Mouse (Mus musculus): ENCODE data around the gene Mob2. TPM values are rescaled to one million over a fixed set of nuclear protein-coding genes. Genes with fewer than 3 reads are reported as not detected.

The Mob2 gene
- 10 to 100 TPM; 61.4 to 67.5 (median 65.3) TPM for polyA plus RNA-seq (2017; shearing (Covaris generic))

DNA sequence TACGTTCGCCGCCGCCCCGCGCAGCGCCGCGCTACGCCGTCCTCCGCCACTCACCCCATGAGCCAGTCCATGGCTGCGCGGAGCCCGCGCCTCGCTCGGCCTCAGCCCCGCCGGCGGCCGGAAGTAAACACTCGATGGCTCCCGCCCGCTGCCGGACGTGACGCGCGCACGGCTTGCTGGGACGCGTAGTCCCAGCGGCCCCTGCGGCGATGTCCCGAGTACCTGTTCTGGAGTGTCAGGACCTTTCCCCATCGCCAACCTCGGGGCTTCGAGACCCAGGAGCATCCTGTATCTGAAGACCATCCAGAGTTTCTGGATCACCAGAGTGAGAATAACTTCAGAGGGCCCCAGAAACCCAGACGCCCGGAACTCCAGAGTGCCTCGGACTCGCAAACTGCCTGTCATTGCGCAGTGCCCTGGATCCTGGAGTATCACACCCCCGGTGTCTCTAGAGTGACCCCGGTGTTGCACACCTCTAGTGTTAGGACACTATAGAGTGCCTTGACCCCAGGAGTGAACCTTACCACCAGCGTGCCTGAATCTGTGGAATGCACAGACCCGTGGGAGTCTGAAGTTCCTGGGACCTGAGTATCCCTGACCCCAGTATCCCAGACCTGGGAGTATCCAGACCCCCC is at the start of gene Mob2:
Gene Mob2 (minus strand): TSS at position 135 of the 635 bp plus-strand sequence.
- peak; percentile 76 for ATAC-seq

DNA sequence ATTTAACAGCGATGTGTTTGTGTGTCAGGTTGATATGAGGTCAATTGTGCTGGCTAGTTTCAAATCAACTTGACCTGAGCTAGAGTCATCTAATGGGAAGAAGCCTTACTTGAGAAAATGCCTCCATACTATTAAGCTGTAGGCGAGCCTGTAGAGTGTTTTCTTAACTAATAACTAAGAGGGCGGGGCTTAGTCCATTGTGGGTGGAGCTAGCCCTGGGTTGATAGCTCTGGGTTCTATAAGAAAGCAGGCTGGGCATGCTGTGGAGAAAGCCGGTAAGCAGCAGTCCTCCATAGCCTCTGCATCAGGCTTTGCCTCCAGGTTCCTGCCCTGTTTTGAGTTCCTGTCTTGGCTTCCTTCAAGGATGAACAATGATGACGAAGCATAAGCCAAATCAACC is 43.9 kb upstream of the Mob2 start:
- no peak for ATAC-seq

DNA sequence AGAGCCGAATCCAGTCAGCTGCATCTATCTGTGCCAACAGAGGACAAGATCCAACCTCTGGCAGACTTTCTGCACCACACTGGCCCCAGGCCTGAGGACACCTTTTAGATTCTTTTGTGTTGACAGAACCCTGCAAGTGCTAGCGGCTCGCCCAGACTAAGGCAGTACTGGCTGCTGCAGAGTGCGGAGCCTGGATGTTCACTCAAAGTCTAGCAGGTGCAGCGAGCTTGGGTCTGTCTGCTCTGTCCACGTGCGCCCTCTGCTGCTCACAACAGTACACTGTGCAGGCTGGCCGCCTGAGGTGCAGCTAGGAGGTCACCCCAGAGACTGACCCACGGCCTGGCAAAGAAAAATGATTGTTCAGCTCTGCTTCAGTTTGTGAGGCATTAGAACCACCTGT is 36.9 kb upstream of the Mob2 start:
- ATAC-seq = peak; percentile 56

DNA sequence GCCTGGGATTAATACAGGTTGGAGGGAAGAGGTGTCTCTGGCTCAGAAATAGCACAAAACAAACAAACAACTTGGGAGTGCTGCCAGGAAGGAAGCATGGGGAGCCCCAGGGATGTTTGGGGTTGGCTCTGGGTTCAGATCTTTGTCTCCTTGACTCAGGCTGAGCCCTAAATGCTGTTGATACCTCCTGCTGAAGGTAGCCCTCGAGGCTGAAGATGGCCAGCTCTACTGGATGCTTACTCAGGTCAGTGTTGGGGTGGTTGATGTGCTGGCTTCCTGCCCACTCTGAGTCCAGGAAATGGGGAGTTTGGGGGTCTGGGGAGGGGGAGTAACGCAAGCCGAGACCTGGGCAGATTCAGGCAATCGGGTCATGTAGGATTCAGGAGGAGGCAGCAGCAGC is 35.8 kb upstream of the Mob2 start:
- no peak for ATAC-seq

DNA sequence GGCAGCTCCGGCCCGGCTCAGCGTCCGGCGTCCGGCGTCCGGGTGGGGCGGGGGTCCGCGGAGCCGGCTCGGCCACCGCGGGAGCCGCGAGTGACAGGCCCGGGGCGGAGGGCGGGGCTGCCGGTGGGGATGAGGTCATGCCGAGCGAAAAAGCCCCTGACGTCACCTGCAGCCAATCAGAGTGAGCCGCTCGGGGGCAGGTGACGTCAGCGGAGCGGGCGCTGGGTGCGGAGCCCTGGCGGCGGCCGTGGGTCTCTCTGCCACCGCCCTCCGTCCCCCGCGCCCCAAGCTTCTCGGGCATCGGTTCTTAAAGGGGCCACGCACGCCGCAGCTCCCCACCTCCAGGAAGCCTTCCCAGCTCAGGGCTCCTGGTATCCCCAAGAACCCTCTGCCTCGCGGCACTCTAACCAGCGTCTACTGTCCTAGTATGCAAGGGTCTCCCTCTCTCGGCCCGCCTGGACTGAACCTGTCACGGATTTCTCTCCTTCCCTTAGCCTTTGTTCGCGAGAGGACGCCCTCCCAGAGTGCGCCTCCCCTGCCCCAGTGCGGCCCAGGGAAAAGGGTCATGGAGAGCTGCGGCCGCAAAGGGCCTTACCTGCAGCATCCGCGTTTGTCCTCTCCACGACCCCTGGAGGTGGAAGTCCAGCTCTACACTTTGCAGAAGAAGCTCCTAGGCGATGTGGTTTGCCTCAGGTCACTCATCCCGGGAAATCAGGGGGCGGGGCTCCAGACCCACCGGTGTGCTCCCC is 34.5 kb upstream of the Mob2 start, which contains the start of gene Dusp8:
Gene Dusp8 (minus strand): TSS at position 661 of the 749 bp plus-strand sequence.
- ATAC-seq = peak; percentile 92

DNA sequence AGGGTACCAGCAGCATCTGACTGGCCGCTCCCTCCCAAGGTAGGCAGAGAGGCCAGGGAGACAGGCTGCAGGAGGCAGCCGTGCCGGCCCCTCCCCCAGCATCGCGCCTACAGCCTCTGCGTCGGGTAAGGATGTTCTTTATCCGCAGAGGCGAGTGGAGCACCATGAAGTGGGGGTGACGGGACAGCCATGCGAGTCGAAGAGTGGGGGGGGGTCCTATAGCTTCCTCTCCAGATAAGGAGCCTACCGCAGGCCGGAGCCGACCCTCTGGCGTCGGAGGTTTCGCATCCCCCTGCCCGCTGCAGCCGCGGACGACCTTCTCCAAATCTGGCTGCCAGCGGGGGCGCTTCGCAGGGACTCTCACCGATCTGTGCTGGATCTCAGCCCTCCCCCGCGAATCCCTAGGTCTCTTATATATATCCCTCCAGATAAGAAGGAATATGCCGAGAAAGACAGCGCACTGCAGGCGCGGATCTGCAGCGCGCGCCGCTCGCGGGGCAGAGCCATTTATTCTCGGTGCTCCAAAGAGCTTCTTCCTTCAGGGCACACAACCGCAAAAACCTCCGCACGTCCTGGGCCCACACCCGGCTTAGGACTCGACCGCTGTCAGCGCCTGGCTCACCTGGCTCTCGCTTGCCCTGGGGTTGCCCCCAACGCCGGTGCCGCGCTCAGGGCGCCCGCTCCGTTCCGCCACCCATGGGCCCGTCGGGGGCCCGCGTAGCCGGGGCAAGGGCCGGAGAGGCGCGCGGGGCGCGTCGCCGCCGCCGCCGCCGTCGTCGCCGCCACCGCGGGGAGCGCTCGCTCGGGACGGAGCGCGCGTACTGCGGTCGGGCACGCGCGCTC is 33.7 kb upstream of the Mob2 start:
- peak; percentile 18 for ATAC-seq

DNA sequence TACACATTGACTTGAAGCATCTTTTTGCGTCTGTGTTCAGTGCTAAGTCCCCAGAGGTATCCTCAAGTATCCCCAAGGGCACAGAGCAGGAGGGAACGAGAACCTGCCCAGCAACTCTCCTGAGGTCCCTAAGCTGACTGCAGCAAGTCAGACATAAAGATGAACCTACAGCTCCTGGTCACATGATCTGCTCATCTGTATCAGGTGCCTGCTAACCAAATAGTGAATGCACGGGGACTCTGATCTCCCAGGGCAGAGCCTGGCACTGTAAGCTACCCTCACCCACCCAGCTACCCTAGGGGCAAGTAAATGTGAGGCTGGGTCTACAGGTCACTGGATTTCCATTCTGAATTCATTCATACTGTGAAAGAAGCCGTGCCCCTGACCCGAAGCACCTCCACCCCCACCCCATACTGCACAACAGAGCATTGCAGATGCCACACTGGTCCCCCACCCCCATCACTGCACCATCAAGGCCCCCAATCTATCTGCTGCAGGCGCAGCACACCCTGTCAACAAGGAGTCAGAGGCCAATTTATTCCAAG is 32.9 kb upstream of the Mob2 start:
- ATAC-seq = no peak

DNA sequence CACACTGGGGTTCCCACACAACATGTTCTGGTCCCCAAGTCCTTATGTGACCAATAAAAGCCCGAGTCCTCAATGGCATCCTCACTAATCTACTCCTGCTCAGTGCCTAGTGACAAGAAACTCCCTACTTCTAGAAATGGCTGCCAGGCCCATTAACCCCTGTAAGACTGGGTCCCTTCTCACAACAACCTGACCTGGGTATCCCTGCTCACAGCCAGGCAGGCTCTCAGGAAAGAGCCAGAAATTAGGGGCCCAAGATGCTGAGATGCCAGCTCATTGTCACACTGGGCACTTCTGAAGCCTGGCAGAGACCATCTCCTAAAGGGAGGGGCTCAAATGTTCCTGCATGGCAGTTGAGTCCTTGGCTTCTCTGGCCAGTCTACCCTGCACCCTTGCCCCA is 32.1 kb upstream of the Mob2 start:
- ATAC-seq = no peak

DNA sequence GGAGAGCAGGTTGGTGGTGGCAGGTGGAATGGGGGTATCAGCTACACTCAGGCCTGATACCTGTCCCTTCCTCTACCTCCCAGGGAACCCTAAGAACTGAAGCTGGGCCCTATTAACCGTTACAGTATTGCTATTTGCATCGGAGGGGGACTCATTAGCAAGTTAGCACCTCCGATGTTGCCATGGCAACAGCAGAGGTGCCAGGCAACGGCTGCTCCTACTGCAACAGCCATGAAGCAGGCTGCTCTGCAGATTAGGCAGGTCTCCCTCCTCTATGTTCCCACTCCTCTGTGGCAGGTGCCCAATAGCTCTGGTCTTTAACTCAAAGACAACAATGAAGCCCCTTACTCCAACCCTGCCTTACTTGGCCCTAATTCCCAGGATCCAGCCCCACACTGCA is 31.0 kb upstream of the Mob2 start:
- ATAC-seq = no peak

DNA sequence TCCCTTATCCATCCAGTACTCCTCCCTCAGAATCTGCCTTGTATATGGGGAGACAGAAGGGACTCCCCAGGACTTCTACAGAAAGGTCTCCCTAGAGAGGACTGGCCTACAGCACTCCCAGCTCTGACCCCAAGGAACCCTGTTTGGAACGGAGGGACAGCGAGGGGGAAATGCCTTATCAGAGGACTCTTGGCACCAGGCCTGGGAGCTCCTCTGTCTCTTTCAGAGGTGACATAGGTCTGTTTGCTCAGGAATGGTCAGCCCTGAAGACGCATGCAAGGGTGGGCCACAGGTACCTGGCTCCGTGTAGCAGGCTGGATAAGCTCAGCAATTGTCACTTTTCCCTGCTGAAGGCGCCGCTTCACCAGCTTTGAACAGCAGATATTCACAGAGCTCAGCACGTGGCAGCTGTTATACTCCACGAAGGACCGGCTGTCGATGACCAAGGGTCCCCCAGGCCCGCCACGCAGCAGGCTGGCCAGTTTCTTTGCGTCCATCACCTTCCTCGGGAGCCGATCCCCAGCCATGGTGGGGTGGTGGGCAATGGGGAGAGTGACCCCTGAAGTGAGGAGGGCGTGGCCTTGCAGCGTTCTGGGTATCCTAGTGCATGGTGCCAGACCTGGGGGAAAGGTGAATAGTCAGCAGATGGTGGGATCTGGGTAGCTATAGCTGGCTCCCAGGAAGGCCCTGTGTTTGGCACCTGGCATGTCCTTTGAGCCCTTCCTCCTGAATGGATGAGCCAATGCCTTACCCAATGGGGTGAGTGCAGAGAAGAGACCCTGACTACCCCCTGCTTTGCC is 29.0 kb upstream of the Mob2 start:
- no peak for ATAC-seq

DNA sequence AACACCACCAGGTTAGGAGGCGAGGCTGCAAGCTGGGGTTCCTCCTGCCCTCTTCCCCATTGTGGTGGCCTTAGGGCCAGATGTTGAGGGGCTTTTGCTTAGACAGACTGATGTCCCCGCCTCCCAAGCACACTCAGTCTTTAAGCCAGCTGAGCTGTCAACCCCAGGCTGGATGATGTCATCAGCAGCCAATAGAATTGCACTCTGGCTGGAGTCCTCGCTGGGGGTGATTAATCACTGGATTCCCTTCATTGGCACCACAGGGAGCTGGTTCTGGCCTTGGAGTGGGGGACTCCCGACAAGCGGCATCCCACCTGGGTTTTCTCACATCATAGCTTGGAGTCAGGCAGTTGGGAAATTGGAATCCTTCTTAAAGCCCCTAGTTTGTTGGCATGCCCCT is 28.0 kb upstream of the Mob2 start:
- no peak for ATAC-seq

DNA sequence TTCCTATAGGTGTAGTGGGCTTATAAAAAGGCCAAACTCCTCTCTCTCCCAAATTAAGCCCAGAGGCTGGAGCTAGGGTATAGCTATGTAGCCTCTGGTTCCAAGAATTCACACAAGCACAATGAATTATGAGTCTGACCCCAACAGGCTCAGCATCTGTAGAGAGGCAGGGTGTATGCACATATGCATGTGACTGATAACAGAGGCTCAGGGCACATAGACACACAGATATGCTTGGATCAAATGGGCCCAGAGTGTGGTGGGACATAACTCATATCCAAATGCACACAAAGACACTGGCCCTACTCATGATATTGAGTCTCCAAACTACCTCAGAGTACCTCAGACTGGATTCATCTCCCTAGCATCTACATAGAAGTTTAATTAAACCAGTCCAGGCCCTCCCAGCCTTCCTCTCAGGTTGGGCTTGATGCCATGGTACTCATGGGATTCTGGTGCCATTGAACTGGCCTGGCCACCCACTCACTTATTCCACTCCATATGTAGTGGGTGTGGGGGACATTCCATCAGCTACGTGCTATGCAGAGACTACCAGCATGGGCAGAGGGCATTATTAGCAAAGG is 26.3 kb upstream of the Mob2 start:
- no peak for ATAC-seq

DNA sequence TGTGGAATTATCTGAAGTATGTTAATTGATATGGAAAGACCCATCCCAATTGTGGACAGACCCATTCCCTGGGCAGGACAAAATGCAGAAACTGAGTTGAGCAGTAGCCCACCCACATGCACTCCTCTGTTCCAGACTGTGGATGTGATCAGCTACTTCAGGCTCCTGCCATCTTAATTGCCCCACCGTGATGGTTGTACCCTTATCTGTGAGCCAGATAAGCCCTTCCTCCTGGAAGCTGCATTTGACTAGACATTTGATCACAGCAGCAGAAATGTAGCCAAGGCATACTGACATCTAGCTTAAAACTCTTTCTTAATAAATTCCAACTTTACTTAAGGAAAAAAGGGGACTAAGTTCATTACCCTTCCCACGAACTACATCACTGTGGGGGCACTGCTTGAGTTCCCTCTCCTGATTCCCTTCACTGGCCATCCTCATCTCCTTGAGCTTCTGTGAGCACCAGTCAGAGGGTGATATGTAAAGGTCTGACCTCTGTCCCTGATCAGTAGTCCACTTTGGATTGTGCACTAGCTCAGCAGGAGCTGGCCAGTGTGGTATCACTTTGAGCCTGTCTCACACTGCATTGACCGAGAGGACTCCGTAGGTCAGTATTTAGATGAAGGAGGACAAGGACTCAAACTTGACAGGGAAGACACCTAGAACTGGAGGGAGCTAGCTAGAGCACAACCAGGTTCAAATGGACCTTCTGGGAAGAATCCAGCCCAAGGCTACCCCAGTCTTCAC is 25.5 kb upstream of the Mob2 start:
- no peak for ATAC-seq

DNA sequence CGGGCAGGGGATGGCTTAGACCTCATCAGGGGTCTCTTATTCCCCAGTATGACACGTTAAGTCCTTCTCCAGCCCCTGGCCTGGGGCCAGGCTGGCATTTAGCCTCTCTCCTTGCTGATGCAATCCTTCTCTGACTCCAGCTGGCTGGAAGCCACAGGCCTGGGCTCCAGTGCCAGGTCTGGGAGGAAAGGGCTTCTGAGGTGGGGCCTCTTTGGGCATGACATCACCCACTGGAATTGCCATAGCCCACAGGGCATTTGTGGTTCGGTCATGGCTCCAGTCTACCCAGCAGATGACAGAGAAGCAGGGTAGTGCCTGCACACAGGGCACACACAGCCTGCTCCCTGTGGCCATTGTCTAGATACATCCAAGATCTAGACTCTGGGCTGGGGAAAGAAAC is 24.0 kb upstream of the Mob2 start:
- ATAC-seq = no peak

DNA sequence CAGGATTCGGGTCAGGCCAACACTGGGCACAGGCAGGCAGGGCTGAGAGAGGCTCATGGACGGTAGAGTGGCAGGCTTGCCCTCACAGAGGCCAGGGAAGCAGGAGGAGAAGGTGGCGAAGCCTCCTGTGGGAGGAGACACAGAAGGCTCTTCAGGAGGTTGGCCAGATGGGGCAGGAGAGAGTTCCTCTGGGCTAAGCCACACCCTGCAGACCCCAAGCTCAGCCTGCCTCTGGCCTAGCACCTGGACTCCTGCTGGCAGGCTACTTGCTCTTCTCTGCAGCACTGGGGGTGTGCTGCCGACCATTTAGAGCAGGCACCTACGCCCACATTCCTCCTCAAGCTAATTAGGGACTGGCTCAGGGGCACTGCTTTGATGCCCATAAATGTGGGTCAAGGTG is 23.5 kb upstream of the Mob2 start:
- ATAC-seq = no peak

DNA sequence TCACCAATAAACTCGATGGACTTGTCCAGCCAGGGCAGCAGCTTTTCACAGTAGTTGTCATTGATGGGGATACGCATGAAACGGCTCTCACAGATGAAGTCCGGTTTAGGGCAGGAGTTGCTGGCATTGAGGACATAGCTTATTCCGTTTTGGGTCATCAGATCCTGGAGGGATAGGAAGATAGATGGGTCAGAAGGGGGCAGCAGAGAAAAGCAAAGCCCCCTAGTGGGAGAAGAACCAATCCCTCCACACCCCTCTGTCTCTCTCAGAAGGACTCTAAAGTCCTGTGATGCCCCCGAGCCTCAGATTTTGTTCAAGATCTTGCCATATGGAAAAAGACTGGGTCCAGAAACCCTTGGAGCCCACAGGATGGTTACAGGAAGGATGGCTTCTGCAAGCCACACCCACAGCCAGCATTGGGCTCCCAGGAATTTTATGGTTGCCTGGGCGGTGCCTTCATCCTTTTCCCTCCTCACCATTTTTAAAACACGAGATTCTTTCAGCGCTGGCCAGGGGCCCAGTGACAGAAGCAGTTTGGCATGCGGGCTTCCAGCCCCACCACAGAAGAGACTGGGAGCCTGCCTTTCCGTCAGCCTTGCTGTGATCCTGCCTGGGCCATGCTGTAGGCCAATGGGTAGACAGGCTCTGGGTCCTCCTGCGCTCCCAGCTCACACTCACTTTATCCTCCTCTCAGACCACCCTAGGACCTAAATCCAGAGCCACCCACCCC is 22.9 kb upstream of the Mob2 start:
- ATAC-seq = no peak

DNA sequence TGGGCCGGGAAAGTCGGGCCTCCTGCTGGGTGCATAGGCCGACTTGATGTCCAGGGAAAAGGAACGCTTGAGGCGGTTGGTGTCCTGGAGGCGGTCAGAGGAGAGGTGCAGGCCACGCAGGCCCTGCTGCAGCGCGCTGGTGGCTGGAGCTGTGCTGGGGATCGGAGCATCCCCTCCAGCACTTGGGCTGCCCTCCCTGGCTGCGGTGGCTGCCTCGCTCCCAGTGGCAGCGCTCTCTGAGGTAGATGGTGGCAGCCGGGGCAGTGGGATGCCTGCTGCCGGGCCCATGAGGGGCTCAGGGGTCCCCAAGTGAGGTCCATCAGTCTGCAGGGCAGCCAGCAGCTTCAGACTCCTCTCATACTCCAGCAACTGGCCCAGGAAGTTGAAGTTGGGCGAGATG is 21.7 kb upstream of the Mob2 start:
- no peak for ATAC-seq

DNA sequence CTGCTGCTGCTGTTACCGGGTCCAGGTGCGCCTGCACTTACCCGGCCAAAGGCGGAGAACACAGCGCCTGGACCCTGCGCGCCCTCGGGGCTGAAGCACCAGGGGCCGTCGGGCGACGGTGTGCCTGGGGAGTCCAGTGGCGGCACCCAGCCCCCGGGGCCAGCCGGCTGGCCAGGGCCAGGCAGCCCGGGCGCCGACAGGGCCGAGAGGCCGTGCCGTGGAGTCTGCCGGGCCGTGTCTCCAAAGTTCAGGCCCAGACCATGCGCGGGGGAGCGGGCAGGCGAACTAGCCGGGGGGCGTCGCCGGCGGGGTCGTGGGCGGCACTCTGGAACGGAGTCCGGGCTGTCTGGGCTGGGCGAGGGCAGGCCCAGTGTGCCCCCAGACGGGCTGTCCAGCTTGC is 21.3 kb upstream of the Mob2 start:
- ATAC-seq = no peak

DNA sequence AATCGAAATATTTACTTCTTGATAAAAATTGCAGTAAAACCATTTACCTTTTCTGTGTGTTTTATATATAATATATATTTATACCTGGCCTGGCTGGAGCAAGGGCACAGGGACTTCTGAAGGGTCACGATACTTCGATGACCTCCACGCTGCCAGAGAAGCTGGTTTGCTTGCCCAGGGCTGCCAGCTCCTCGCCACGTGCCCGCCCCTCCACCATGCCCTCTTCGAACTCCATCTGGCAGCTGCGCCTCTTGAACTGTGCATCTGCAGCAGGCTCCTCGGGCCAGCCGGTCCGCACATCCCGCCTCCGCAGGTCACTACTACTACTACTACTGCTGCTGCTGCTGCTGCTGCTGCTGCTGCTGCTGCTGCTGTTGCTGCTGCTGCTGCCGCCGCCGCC is 20.9 kb upstream of the Mob2 start:
- no peak for ATAC-seq

DNA sequence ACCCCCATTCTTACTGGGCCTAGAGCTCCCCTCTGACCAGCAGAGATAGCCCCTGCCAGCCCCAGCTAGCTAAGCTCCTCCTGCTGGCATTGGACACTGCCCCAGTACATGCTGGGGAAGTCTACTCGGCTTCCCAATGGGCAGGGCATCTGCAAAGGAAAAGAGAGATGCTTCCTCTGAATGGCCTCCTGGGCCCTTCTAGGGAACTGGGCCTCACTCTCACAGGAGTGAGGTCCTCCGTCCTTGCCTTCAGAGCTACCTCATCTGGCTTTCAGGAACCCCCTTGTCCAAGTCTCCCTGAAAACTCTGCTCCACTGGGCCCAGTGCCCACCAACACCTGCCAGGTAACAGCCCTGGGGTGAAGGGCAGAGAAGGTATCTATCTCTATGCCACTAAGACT is 20.0 kb upstream of the Mob2 start:
- no peak for ATAC-seq

DNA sequence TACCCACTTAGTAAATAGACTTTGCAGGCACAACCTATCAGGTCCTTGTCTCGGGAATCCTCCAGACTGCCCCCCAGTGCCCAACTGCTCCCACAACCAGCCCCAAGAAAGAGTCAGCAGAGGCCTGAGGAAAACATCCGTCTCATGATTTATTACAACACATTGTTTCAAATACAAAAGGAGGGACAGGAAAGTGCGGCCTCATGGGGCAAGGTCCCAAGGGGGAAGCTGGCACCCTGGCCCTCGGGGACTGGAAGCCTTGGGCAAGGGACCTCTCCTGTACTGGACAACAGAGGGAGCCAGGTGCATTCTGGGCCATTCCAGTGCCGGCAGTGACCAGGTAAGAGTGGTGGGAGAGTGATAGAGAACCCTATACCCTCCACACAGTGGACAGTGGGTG is 18.5 kb upstream of the Mob2 start:
- ATAC-seq = no peak

All from inflammation-experienced regulatory T-cells, adult 6 months (primary cell).